Mouse (Mus musculus) spleen, postnatal 10 days (tissue): Measurements from ENCODE around the gene 3110018I06Rik.

Source experiments
- DNase-seq, 2 experiments: peaks; one replicate each; pipeline ENCODE4 v3.0.0; 2021 to 2022; ENCODE audit warnings: low spot score in 2 of 2

3110018I06Rik gene

GRCm38 (mm10) chr12:107488371-107488770 is at the start of gene 3110018I06Rik:
Gene 3110018I06Rik, plus strand, starts transcription at chr12:107488632.
- DNase-seq: no peak

- no peak for DNase-seq
Measured at GRCm38 (mm10) chr12:107444681-107445080, 43.8 kb upstream of the 3110018I06Rik start.

- DNase-seq: no peak
Measured at GRCm38 (mm10) chr12:107457835-107458234, 30.6 kb upstream of the 3110018I06Rik start.

GRCm38 (mm10) chr12:107464731-107465130 is 23.7 kb upstream of the 3110018I06Rik start:
- peak in 1 of 2 experiments; percentile 51 for DNase-seq

- DNase-seq: no peak
Measured at GRCm38 (mm10) chr12:107476441-107477291, 11.8 kb upstream of the 3110018I06Rik start.

GRCm38 (mm10) chr12:107479350-107479749 is 9.1 kb upstream of the 3110018I06Rik start:
- no peak for DNase-seq

GRCm38 (mm10) chr12:107483031-107483430 is 5.4 kb upstream of the 3110018I06Rik start:
- DNase-seq: no peak

GRCm38 (mm10) chr12:107491344-107491743 is 2.9 kb downstream of the 3110018I06Rik start:
- no peak for DNase-seq

- DNase-seq: no peak
Measured at GRCm38 (mm10) chr12:107496924-107497323, 8.5 kb downstream of the 3110018I06Rik start.

- no peak for DNase-seq
Measured at GRCm38 (mm10) chr12:107509661-107510237, 21.3 kb downstream of the 3110018I06Rik start.

GRCm38 (mm10) chr12:107511112-107511511 is 22.7 kb downstream of the 3110018I06Rik start:
- DNase-seq: no peak

GRCm38 (mm10) chr12:107516265-107517217 is 28.1 kb downstream of the 3110018I06Rik start:
- DNase-seq: no peak

GRCm38 (mm10) chr12:107520941-107521340 is 32.5 kb downstream of the 3110018I06Rik start:
- no peak for DNase-seq

GRCm38 (mm10) chr12:107528346-107528880 is 40.0 kb downstream of the 3110018I06Rik start:
- DNase-seq: no peak

- no peak for DNase-seq
Measured at GRCm38 (mm10) chr12:107532871-107533270, 44.4 kb downstream of the 3110018I06Rik start.
